Mouse (Mus musculus) adrenal gland, adult 8-10 months (tissue): Measurements from ENCODE around the gene Grip1. TPM values are rescaled to one million over a fixed set of nuclear protein-coding genes. Genes with fewer than 3 reads are reported as not detected.

Experiments used
- DNase-seq: peaks from one replicate; pipeline ENCODE4 v3.0.0; 2022
- total RNA-seq, 4 experiments: library from RNA; stranded (reverse); gene quantifications; 2 replicates each; pipeline ENCODE4 v1.2.4; 2022

Gene Grip1
- total RNA-seq, 4 experiments from 2014 or later: 0.46 to 1.0 (median 0.91) TPM

DNA sequence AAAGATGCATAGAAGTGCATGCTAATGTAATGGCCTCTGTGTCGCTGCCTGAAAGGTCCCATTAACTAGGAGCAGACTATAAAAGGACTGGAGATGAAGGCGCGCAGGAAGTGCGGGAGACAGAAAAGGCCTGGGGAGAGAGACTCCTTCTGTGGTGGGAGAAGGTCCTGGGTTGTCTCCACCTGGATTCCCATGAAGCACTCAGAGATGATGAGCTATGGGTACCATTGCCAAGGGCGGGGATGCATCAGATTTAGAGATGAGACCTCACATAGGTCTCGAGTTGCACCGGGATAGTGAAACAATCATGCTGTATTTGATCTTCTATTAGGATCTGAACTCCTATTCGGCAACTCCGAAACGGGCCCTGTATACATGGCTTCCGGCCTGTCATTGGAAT lies 212.8 kb downstream of the Grip1 start:
- DNase-seq: no peak

DNA sequence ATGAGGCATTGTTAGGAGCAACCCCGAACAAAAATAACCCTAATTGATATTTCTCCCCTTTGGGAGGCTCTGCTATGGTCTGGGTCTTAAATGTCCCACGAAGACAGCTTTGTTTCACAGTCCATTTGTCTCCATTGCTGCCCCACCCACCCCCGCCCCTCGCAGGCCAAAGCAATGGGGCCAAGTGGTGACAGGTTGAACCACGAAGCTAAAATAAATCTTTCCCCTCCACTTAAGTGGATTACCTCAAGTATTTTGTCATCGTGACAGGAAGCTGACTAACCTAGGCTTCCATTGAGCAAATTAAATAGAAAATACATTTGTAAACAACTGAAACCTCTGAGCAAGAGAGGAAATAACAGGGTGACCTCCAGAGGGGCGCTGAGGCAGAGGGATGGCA lies 216.8 kb downstream of the Grip1 start:
- DNase-seq: no peak

DNA sequence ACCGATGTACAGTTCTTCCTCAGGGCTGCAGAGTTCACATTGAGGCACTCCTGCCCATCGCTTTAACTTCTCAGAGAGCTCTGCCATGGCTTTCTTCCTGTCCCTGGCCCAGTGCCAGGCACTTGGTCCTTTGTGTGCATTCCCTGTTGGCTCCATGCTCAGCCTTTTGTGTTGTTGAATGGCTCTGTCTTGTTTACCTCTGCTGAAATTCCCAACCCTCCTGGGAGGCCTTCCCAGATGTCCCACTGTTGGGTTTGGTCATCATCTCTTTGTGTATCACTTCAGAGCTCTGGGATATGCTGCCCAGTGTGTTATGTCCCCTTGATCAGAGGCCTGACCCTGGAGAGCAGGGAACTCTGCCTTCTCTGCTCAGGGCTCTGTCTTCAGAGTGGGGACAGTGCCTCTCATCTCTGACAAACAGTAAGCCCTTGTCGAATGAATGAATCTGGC lies 230.8 kb downstream of the Grip1 start:
- no peak for DNase-seq

DNA sequence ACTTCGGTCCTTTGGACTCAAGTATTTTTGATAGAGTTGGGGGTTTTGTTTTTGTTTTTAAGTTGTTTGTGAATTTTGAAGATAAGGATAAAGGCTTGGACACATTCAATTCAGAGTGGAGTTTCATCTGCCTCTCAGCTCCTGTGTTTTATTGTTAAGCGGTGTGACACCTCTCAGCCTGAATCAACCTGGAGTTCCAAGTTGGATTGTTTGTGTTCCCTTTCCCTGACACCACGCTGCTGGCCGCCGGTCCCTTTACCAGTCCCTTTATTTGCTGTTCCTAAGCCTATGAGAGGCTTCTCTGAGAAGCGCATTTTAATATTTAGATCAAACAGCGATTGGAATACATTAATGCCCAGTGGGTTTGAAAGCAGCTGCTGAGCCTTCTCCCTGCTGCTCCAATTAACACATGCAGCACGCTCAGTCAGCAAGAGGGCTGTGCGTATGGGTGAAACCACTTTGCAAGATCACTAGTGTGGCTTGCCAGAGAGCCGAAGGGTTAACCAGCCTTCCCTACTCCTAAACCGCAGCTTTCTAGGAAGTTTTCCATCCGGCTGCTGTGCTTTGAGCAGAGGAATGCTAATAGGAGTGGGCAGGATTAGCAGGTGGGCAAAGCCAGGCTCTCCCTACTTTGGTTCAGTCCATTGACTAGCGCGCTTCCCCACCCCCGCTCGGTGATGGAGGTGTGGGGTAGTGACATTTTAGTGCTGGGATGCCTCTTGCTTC lies 237.9 kb downstream of the Grip1 start:
- DNase-seq: no peak

DNA sequence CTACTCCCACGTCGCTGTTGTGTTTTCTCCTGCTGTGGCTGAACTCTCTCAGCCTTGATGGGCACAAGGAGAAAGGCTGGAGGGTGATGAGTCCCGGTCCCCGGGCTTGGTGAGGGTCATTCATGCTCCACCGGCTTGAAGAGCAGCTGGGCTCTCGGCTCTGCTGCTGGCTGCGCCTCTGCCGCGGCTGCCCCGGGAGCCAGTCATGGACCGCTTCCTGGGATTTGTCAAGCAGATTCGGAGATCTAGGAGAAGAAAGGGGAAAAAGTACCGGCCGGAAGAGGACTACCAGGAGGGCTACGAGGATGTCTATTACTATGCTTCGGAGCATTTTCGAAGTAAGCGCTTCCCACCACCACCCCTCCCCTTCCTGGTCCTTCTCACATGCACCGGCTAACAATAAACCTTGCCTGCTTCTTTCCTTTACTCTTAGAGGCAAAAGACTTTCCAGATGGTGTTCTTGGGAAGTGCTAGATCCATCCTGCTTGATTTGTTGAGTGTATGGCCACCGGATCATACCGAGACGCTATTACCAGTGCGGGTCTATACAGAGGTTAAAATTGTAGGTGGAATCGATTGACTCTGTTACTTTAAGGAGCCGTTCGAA lies 238.8 kb downstream of the Grip1 start:
- DNase-seq: no peak

DNA sequence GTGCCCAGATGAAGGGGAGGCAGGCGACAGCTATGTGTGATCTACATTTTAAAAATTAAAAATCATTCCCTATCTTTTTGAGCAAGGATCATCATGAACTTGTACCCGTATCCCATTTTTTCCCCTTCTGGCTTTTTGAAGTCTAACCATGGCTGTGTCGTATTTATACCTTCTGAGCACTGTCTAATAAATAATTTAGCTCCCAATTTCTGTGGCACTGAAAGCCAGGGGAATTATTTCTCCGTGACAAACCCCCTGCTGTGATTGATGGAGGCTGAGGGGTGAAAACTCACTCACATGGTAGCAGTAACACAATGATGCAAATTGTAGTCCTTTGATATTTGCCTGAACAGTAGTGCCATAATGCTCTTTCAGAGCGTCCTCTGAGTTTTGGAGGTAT lies 239.8 kb downstream of the Grip1 start:
- no peak for DNase-seq

DNA sequence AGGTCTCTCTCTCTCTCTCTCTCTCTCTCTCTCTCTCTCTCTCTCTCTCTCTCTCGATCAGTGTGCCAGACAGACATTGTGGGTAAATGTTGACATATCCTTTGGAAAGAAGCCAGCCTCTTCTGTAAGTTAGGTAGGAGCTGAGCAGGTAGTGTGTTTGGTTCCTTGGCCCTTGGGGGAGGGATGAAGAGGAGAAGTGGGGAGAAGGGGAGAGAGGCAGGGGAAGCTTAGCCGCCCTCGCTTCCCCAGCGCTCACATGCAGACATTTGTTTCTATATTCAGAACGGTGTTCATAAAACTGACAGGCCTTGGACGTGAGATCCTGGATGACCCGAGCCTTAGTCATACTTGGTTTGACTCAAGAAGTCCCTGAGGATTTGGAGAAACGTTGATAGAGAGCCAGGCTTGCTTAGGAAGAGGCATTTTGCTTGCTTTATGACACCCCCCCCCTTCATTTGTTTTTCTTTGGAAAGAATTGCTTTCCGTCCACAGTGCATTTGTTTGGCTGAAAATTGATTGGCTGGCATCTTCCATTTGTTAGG lies 243.7 kb downstream of the Grip1 start:
- no peak for DNase-seq

DNA sequence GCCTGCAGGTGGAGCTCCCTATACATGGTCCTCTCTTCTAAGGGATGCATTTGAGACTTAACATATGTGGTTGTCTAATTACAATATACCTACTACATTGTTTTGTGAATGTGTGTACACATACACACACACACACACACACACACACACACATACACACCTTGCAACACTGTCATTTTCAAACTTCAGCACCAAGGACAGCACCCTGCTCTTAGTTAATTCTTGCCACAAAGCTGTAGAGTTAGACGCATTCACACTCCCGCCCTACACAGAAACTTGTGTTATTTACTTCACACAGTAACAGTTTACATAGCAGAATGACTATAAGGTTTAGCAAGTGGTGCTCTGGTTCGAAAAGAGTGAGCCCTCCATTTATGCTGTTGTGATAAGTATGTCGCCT lies 251.7 kb downstream of the Grip1 start:
- DNase-seq: no peak

DNA sequence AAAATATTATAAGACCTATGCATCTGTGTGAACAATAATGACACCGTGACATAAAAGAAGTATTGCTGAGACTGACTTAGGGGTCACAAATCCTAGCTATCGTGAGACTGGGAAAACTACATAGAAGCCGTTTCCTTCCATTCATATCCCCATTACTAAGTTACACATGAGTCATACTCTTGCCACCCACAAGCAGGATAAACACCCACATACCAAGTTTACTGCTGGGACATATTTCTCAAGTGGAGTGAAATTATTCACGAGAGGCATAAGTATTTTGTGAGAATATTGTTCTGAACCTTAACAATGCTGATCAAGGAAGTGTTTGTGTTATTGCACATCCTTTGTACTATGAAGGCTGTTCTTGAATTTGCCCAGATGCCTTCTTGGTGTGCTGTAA lies 252.7 kb downstream of the Grip1 start:
- DNase-seq: no peak

DNA sequence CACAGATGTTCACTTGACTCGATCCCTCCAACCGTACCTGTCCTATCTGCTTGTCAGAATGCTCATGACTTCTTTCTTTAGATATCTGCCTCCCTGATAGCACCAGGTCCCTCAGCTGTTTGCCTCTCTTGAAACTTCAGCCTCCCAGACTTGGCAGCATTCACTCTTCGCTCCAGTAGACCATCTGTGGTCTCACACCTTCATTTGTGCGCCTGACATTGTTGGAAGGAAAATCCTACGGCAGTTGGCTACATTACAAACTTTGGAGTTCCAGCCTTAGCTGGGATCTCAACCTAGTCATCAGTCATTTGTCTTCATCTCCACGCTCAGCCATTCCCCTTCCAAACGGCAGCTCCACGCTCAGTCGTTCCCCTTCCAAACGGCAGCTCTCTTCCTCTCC lies 253.4 kb downstream of the Grip1 start:
- no peak for DNase-seq

DNA sequence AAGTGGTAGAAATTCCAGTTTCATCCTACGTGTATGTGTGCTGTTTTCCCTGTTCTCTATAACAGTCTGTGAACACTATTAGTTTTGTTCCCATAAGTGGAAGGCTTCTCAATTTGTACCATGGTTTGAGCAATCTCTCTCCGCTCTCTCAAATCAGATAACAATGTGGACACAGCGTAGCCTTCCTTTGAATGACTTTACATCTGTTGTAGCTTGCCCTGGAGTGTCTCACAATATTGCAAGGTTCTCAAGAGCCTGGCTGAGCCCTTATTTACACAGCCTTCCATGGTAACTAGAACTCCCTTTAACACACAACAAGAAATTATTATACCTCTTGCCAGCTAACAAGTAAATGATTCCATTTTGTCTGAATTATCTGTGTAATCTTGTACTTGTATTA lies 268.3 kb downstream of the Grip1 start:
- no peak for DNase-seq

DNA sequence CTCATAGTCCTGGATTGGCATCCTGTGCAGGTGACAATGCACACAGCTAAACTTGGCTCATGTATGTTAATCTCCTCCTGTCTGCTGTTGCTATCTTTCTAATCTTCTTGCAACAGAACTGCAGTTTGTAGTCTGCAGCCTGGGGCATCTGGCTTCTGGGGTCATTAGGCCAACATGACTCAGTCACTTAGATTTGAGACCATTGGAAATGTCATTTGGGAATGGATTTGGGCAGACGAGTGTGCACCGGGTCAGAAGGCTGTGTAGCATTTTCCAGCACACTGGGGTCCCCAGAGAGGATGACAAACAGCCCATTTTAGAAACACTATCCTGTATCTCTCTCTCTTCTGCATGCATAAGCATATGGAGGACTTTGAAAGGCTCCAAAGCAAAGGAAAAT lies 268.8 kb downstream of the Grip1 start:
- no peak for DNase-seq

DNA sequence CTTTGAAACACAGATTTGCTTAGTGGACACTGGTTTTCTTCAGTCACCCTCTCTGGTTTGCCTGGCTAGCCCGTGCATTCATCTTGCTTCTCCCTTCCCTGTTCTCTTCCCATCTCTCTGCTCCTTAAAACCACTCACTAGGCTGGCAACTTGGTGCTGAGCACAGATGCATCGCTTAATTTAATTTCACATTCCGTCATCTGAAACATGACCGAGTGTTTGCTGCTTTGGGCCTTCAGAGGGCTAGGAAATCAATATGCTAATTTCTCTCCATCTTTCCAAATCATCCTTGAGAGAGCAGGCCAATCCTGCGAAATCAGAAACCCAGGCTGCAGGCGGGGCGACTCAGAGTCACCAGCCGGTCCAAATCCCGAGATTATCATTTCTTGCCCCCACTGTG lies 270.0 kb downstream of the Grip1 start:
- no peak for DNase-seq

DNA sequence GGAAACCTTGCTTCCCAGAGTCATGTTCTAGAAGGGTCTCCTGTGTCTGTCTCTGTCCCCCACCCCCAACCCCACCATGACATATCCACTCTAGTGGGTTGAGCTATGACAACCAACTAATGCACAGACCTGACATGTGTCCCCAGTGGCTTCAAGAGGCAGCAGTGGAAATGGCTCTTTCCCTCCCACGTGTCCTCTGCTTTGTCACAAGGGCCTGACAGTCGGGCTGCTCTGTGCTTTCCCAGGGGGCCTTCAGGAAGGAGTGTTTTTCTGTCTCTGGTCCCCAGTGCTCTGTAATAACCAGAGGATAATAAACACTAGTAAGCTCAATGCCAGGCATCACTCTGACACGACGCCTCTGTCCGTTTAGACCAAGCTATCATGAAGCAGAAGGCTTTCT lies 271.7 kb downstream of the Grip1 start:
- DNase-seq: no peak

DNA sequence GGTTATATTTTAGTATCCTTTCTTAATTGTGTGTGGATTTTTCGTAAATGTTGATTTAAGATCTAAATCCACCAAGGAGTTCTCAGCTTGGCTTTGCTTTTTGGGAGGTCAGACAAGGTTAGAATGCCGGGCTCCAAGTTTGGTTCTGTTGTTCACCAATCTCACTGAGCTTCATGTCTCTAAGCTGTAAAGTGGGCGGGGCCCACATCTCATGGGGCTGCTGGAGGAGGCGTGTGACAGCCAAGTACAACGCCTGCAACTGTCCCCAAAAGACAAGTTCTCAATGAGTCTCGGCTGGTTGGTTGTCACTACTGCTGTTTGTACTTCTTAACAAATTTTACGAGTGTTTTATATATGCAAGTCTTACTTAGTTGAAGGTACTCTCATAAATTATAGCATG lies 272.3 kb downstream of the Grip1 start:
- DNase-seq: no peak

DNA sequence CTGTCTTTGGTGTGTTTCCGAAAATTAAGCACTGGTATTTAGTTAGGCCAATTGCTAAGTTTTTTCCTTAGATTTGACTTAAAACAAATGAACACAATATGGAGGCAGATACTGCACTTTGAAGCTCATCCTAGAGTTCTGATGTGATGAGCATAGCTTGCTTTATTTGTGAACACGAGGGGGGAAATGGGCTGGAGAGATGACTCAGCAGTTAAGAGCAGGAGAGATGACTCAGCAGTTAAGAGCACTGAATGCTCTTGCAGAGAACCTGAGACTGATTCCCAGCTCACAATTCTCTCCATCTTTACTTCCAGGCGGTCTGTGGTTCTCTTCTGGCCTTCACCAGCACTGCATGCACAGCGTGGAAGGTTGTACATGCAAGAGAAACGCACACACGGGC lies 273.3 kb downstream of the Grip1 start:
- DNase-seq: no peak

DNA sequence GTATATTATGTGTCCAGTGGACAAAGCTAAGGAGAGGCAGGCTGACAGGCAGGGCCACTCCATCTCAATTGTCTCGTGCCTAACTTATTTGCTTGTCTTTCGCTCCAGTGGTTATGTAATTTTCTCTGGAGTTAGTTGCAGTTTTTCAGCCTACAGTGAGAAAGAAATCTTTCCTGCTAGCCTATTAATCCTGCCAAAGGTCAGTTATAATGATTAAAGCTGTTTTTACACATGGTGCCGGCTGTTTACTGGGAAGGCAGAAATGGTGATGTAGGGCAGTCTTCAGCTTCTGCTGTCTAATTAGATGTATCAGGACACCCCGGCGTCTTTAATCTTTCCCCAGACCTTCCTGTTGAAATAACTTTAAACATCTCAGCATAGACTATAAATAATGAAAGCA lies 276.6 kb downstream of the Grip1 start:
- DNase-seq: no peak

DNA sequence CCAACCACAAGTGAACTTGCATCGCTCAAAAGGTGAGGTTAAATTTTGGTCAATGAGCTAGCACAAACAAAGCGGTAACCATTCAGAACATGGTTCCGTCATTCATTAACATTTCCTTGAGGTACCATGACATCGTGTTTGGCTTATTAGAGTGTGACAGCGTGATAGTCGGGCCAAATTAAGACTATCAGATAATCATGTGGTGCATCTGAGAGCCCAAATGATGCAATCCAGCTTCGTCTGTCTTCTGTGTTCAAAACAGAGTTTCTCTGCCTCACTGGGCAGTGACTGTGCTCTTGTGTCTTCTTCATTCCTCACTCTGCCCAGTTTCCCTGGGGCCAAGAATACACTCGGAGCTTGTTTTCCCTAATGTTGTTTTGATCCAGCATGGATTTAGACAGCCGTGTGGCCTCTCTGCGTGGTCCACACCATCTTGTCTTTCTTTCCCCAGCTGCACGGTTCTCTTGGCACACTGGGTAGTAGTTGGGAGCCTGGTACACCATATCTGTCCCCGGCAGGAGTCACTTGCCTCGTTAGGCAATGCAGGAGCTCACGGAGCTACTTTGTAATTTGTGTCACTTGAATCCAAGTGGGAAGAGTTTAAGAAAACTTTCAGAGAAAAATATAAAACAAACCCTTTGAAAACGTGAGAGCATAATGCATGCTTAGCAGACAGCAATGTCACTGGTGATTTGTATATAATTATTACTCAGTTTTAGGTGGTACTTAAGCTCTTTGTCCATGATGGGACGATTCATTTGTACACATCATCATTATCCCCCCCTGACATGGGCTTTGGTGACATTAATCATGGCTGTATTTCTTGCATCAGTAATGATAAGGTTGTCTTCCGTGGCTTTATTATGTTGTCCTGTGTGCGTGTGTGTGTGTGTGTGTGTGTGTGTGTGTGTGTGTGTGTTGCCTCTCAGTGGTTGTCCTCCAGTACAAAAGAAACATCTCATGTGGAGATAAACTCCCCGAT lies 281.7 kb downstream of the Grip1 start:
- DNase-seq: no peak

DNA sequence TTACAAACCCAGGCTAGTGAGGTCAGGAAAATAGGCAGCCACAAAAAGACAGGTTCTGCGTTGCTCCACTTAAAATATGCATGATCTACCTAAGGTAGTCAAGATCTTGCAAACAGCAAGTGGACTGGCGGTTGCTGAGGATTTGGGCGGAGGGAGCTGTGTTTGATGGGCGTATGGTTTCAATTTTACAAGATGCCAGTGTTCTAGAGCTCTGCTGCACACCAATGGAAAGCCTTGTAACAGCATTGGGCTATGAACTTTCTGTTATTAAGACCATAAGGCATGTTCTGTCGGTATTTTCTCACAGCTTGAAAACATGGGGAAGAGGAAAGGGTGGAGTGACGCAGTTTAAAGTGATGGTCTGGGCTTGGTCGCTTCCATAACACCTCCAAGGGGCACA lies 285.8 kb downstream of the Grip1 start:
- DNase-seq: no peak

DNA sequence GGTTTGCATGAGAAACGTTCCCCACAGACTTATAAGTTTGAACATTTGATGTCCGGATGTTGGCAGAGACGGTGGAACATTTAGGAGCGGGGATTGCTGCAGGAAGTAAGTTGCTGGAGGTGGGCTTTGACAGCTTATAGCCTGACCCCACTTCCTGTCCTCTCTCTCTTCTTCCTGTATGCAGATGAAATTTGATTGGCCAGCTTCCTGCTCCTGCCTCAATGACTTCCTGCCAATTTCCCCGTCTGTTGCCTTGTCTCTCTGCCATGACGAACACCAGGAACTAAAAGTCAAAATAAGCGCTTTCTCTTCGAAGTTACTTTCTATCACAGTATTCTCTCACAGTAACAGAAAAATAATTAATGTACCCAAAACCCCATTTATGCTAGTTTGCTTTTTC lies 289.1 kb downstream of the Grip1 start:
- DNase-seq: no peak

DNA sequence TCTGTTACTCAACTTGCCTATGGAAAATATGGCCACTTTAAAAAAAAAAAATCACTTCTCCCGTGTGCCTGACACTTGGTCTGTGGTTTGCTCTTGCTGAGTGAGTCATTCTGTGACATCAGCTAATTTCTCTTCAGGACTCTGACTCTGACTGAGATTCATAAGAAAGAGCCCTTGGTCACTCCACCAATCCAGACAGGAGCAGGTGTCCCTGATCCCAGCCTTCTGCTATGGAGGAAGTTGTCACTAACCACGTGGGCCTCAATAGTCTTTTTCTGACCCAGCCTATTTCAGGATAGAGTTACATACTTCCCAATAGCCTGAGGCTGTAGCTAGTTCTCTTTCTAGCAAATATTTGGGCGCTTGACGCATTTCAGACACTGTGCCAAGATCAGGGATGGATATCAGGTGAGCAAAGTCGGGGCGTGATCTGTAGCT lies 298.8 kb downstream of the Grip1 start:
- no peak for DNase-seq

DNA sequence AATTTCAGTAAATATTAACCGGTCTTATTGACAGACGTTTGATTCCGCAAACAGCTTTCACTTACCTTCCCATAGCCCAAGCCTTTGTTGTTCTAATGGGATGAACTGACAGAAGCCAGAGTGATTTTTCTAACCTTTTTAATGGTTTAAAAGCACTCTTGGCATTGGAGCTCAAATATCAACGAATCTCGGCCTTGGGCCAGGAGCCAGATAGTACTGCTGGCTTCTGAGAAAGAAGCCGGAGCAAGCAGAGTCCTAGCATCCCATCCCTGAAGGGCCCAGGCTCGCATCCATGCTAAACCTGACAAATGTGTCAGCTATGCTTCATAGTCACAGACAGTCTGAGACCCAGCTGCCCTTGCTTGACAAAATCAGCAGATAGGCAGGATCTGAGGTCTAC lies 302.6 kb downstream of the Grip1 start:
- no peak for DNase-seq

DNA sequence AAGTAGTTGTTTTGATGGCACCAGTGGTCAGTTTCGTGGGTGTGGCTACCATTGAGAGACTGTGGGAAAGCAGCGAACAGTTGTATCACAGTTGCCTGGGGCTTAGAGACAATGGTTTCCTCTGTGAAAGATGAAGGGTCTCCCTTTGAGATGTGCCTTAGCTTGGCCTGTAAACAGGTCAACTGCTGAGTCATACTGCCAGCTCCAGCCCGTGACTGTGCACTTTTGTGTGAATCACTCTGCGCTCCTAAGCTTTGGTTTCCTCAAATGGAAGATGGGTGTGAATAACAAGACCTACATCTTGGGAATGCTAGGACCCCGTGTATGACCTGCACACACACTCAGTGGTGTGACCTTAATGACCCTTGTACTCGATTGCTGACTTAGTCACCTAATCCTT lies 303.6 kb downstream of the Grip1 start:
- DNase-seq: no peak
